Mouse (Mus musculus): Measurements from ENCODE around the gene Rap1b.

GRCm38 (mm10) chr10:117770286-117771130 lies 75.3 kb downstream of the Rap1b start:
- TF ChIP-seq POLR2A (IDR thresholded peaks at IDR 0.05; ENCODE audit: borderline replicate concordance, extremely low read depth, insufficient read depth, insufficient read length, poor library complexity, severe bottlenecking), result no peak
- no peak for TF ChIP-seq CTCF (IDR thresholded peaks at IDR 0.05; ENCODE audit: borderline replicate concordance, extremely low read depth, insufficient read depth, insufficient read length)
